Mouse (Mus musculus): ENCODE measurements around the gene Fbxo11. TPM values are rescaled to one million over a fixed set of nuclear protein-coding genes. Genes with fewer than 3 reads are reported as not detected.
"Not testable (repeated sequence)": the region's sequence is repeated elsewhere in the genome, so short reads cannot be mapped to it uniquely, and the experiment has no call there.

Fbxo11 gene
- polyA plus RNA-seq, 1 experiment from 2014 or later = 15.3 TPM

DNA sequence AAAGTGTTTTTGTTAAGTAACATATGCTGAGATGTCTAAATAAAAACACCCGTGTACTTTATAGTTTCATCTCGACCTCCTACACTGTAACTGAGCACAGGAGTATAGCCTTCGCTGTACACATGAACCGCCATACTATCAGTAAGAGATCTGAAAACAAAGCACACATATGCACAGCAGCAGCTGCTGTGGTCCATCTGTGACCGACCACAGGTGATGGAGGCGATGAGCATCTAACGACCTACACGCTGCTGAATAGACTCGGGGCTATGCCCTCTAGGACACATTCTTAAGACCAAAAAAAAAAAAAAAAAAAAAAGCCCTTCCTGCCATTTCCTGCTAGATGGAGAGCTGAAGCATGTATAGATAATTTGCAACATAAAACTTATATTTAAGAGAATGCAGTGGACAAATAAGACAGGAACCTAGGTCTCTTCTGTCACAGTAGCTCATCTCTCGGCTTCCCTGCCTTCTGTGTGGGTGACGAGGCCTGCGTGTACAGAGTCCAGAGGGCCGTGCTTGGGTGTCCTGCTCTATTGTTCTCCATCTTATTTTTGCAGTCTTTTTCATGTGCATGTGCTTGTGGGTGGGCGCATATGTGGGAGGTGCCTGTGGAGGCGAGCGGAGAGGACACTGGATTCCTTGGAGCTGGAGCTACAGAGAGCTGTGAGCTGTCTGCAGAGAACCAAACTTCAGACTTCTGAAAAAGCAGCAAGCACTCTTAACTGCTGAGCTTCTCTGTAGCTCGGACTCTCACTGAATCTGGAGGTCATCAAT is 35.7 kb downstream of the Fbxo11 start:
- Histone ChIP-seq H3K4me3 (no peak overlapping the region), H3K4me1 (peaks cover 4% of the 10 kb centered on the region; the same call in 1 of the 2 replicates), H3K27me3 (ENCODE audit: poor library complexity, severe bottlenecking) (no peaks in the 10 kb centered on the region), H3K27ac (no peak overlapping the region), H3K36me3 (replicated peaks) (peaks cover 3% of the 10 kb centered on the region; the same call in 1 of the 2 replicates), H3K9me3 (no peaks in the 10 kb centered on the region)
- 91% methylated on average over 17 of the region's 17 CpGs for WGBS
- no peak for DNase-seq (ENCODE audit: extremely low spot score, low spot score)

DNA sequence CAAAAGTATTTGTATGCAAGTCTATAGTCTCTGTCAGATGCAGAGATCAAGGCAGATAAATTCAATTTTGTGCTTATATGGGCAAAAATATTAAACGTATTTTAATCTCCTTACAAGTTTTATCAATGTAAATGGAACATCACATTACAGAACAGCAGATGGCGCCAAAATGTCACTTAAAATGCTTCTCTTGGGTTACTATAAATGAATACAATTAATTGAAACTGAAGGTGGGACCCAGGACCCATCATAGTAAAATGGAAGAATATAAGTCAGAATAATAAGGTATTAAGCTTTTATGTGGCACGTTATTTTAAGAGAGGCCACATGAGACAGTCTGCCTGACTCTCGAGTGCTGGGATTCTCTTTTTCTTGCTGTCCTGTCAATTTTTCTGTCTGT is 39.9 kb downstream of the Fbxo11 start:
- H3K9me3 ChIP-seq = no peaks in the 10 kb centered on the region
- no peaks in the 10 kb centered on the region for H3K27me3 ChIP-seq (ENCODE audit: poor library complexity, severe bottlenecking)
- H3K4me3 ChIP-seq = no peak overlapping the region
- no peaks in the 10 kb centered on the region; the same call in 1 of the 2 replicates for H3K36me3 ChIP-seq (replicated peaks)
- peaks cover 4% of the 10 kb centered on the region; the same call in 1 of the 2 replicates for H3K4me1 ChIP-seq
- 64% methylated on average over 4 of the region's 4 CpGs for WGBS
- no peak for DNase-seq (ENCODE audit: extremely low spot score, low spot score)
- H3K27ac ChIP-seq = no peak overlapping the region

DNA sequence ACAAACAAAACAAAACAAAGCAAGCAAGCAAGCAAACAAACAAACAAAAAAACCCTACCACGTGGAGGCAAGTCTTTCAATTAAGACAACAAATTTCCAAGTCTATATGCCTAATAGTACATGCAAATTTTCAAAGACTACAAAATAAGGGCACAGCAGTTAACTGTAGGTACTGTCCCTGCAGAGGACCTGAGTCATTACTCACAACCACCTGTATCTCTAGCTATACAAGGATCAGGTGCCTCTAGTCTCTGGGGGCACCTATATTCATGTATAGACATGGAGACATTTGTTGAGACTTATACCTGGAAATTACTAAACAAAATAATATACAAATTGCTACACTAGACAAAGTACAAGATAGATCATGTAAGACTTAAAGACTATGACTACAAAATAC is 41.2 kb downstream of the Fbxo11 start:
- Histone ChIP-seq H3K27me3 (ENCODE audit: poor library complexity, severe bottlenecking) (no peaks in the 10 kb centered on the region), H3K27ac (no peak overlapping the region), H3K4me1 (no peaks in the 10 kb centered on the region), H3K9me3 (no peaks in the 10 kb centered on the region), H3K4me3 (no peak overlapping the region), H3K36me3 (replicated peaks) (no peaks in the 10 kb centered on the region)
- WGBS = 94% methylated on average over 1 of the region's 1 CpGs
- DNase-seq (ENCODE audit: extremely low spot score, low spot score) = no peak

DNA sequence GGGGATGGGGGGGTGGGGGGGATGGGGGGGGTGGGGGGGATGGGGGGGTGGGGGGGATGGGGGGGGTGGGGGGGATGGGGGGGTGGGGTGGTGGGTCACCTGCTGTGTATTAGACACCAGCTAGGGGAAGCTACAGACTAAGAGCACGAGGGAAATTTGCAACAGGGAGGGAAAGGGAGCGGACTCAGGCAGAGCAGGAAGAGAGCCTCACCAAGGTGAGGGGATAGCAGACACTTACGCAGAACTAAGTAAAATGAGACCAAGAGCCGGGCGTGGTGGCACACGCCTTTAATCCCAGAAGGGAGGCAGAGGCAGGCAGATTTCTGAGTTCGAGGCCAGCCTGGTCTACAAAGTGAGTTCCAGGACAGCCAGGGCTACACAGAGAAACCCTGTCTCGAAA is 49.1 kb downstream of the Fbxo11 start:
- not testable (repeated sequence) for H3K4me1 ChIP-seq; H3K4me3 ChIP-seq; H3K9me3 ChIP-seq; DNase-seq (ENCODE audit: extremely low spot score, low spot score); H3K27ac ChIP-seq; H3K27me3 ChIP-seq (ENCODE audit: poor library complexity, severe bottlenecking)
- peaks cover 48% of the 10 kb centered on the region for H3K36me3 ChIP-seq (replicated peaks)
- 94% methylated on average over 8 of the region's 8 CpGs for WGBS

DNA sequence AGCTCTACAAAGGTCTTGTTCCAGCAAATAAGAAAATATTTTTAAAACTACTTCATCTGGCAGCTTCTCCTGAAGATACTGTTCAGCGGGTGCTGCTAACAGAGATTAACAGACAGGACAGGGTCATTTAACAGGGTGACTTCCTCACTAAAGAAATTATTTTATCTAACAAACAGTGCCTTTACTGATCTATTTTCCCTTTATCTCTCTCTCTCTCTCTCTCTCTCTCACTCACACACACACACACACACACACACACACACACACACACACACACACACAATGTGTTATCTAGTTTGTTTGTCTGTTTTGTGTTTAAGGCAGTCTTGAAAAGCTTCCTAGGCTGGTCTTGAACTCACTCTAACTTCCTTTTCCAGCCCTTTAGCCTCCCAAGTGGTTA is 50.6 kb downstream of the Fbxo11 start:
- WGBS = 88% methylated on average over 1 of the region's 1 CpGs
- H3K27me3 ChIP-seq (ENCODE audit: poor library complexity, severe bottlenecking) = no peaks in the 10 kb centered on the region
- DNase-seq (ENCODE audit: extremely low spot score, low spot score) = no peak
- H3K9me3 ChIP-seq = no peaks in the 10 kb centered on the region
- H3K4me1 ChIP-seq = no peaks in the 10 kb centered on the region
- no peak overlapping the region for H3K4me3 ChIP-seq
- no peak overlapping the region for H3K27ac ChIP-seq
- peaks cover 63% of the 10 kb centered on the region for H3K36me3 ChIP-seq (replicated peaks)

DNA sequence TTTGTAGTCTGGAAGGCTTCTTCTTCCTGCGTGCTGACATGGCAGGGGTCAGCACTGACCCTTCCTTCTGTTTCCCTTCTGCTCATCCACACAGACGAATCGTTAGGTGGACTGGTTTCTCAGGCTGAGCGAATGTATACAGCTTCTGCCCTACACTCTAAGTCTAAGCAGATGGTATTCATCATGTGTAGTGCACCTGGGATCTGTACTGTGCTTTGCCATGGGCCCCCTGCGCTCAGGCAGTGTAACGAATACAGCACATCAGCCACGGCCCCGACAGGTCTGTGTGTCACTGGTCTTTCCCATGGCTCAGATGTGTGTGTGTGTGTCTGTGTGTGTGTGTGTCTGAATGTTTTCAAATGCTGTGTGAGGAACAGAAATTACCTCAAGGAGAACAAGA is 58.1 kb downstream of the Fbxo11 start:
- H3K9me3 ChIP-seq = no peaks in the 10 kb centered on the region
- H3K4me1 ChIP-seq = no peaks in the 10 kb centered on the region
- peaks cover 96% of the 10 kb centered on the region for H3K36me3 ChIP-seq (replicated peaks)
- no peak overlapping the region for H3K27ac ChIP-seq
- no peaks in the 10 kb centered on the region for H3K27me3 ChIP-seq (ENCODE audit: poor library complexity, severe bottlenecking)
- WGBS = 94% methylated on average over 8 of the region's 8 CpGs
- no peak overlapping the region for H3K4me3 ChIP-seq
- DNase-seq (ENCODE audit: extremely low spot score, low spot score) = no peak

DNA sequence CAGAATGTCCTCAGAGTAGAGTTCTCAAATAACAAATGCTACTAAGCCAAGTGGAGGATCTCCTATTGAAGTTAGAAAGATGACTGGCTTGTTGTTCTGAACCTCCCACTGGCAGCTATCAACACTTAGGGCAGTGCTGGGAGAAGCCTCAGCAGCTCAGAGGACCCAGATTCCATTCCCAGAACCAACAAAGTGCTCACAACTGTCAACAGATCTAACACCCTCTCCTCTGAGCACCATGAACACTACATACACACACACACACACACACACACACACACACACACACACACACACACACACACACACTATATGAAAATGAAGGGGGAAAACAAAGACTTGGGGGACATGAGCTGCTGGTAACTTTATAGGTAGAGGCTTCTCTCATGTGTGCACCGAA is 60.2 kb downstream of the Fbxo11 start:
- no peaks in the 10 kb centered on the region for H3K27me3 ChIP-seq (ENCODE audit: poor library complexity, severe bottlenecking)
- DNase-seq (ENCODE audit: extremely low spot score, low spot score) = no peak
- H3K9me3 ChIP-seq = no peaks in the 10 kb centered on the region
- H3K27ac ChIP-seq = no peak overlapping the region
- no peaks in the 10 kb centered on the region for H3K4me1 ChIP-seq
- H3K4me3 ChIP-seq = no peak overlapping the region
- WGBS = 96% methylated on average over 1 of the region's 1 CpGs
- peaks cover 96% of the 10 kb centered on the region for H3K36me3 ChIP-seq (replicated peaks)

DNA sequence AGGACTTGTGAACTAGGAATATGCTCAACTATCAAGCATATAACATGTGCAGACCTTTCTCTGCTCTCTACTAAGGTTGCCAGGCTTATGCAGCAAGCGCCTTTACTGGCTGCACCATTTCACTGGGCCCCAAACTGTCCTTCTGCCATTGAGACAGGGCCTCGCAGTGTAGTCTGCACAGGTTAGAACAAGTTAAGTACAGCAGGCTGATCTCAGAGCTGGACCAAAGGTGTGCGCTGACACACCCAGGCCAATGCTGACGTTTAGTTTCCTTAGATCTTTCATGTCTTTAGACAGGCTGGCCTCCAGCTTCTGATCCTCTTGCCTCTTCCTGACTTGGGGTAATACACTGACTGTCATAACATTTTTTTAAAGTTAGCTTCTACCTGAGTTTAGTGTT is 67.3 kb downstream of the Fbxo11 start:
- Histone ChIP-seq H3K9me3 (no peaks in the 10 kb centered on the region), H3K4me3 (no peak overlapping the region), H3K36me3 (replicated peaks) (peaks cover 99% of the 10 kb centered on the region), H3K27ac (no peak overlapping the region), H3K27me3 (ENCODE audit: poor library complexity, severe bottlenecking) (no peaks in the 10 kb centered on the region), H3K4me1 (no peaks in the 10 kb centered on the region)
- WGBS = 96% methylated on average over 4 of the region's 4 CpGs
- DNase-seq (ENCODE audit: extremely low spot score, low spot score) = no peak

DNA sequence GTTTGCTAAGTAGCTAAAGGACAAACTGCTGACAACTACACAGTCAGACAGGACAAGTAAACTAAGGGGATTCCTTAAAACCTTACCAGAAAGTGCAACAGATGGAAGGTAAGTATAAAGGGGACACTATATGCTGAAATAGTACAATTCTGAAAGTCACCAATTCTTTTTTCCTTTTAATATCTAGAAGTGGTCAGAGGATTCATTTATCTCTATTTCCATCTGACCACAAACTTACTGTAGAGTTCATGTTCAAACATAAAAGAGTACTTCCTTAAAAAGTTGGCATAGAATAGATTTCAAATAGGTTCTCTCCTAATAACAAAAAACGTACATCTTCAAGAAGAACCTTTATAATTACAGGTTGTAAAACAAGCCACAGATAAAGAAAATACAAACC is 71.8 kb downstream of the Fbxo11 start:
- 82% methylated on average over 1 of the region's 1 CpGs for WGBS
- Histone ChIP-seq H3K9me3 (no peaks in the 10 kb centered on the region), H3K36me3 (replicated peaks) (peaks cover 100% of the 10 kb centered on the region), H3K4me3 (no peak overlapping the region), H3K4me1 (no peaks in the 10 kb centered on the region), H3K27ac (no peak overlapping the region), H3K27me3 (ENCODE audit: poor library complexity, severe bottlenecking) (no peaks in the 10 kb centered on the region)
- DNase-seq (ENCODE audit: extremely low spot score, low spot score) = no peak

DNA sequence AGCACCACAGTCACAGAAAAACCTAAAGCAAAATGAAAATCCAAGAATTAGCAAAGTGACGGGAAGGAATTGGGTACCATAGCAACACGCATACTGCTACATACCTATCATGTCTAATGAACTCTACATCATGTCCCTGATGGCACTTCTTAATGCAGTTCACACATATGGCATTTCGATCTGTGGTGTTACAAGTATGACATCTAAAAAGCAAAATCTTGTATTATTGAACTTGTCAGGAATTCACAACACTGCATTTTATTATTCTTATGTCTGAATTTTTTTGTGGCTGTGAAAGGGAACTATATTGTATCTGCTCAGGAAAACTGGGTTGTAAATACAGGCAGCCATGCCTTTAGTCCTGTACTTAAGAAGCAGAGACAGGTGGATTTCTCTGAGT is 72.9 kb downstream of the Fbxo11 start:
- 95% methylated on average over 3 of the region's 3 CpGs for WGBS
- Histone ChIP-seq H3K27ac (no peak overlapping the region), H3K27me3 (ENCODE audit: poor library complexity, severe bottlenecking) (no peaks in the 10 kb centered on the region), H3K9me3 (no peaks in the 10 kb centered on the region), H3K36me3 (replicated peaks) (peaks cover 100% of the 10 kb centered on the region), H3K4me1 (no peaks in the 10 kb centered on the region), H3K4me3 (no peak overlapping the region)
- DNase-seq (ENCODE audit: extremely low spot score, low spot score) = no peak

DNA sequence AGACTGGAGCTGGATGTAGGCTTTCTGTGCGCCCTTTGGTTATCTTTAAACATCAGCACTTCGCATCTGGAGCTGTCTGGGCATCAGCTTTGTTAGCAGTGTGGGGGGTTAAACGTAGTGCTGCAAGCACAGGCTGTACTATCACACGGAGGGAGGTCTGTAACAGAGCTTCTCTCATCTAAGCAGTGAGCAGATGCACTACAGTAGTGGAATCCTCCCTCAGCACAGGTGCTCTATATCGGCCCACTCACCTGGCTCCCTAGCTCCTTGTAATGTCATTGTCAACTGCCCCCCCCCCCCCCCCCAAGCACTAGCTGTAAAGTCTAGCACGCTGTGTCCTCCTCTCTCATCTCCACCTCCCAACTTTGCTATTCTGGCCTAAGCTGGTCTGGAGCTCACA is 77.6 kb downstream of the Fbxo11 start:
- peaks cover 100% of the 10 kb centered on the region for H3K36me3 ChIP-seq (replicated peaks)
- H3K4me1 ChIP-seq = no peaks in the 10 kb centered on the region
- DNase-seq (ENCODE audit: extremely low spot score, low spot score) = no peak
- no peaks in the 10 kb centered on the region for H3K27me3 ChIP-seq (ENCODE audit: poor library complexity, severe bottlenecking)
- H3K27ac ChIP-seq = no peak overlapping the region
- H3K9me3 ChIP-seq = no peaks in the 10 kb centered on the region
- H3K4me3 ChIP-seq = no peak overlapping the region
- WGBS = 81% methylated on average over 6 of the region's 6 CpGs

DNA sequence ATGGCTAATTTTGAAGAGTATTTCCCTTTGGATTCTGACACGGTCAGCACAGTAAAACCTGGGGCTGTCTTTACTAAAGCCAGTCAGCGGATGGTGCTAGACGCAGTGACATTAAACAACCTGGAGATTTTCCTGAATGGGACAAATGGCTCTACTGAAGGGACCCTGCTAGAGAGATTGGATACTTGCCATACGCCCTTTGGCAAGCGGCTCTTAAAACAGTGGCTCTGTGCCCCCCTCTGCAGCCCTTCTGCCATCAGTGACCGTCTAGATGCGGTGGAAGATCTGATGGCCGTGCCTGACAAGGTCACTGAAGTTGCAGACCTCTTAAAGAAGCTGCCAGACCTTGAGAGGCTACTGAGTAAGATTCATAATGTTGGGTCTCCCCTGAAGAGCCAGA is 79.2 kb downstream of the Fbxo11 start:
- peaks cover 99% of the 10 kb centered on the region for H3K36me3 ChIP-seq (replicated peaks)
- DNase-seq (ENCODE audit: extremely low spot score, low spot score) = no peak
- WGBS = 91% methylated on average over 8 of the region's 8 CpGs

DNA sequence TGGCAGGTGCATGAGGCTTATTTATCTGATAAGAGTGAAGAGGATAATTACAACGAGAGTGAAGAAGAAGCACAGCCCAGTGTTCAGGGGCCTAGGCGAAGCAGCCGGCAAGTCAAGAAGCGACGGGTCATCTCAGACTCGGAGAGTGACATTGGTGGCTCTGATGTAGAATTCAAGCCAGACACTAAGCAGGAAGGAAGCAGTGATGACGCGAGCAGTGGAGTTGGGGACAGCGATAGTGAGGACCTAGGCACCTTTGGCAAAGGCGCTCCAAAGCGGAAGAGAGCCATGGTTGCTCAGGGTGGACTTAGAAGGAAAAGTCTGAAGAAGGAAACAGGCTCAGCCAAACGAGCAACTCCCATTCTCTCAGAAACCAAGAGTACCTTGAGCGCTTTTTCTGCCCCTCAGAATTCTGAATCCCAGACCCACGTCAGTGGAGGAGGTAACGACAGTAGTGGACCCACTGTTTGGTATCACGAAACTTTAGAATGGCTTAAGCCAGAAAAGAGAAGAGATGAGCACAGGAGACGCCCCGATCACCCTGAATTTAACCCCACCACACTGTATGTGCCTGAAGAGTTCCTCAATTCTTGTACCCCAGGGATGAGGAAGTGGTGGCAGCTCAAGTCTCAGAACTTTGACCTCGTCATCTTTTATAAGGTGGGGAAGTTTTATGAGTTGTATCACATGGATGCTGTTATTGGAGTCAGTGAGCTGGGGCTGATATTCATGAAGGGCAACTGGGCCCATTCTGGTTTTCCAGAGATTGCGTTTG is 80.5 kb downstream of the Fbxo11 start:
- H3K9me3 ChIP-seq = no peaks in the 10 kb centered on the region
- H3K4me3 ChIP-seq = no peak overlapping the region
- no peaks in the 10 kb centered on the region for H3K4me1 ChIP-seq
- no peak overlapping the region for H3K27ac ChIP-seq
- DNase-seq (ENCODE audit: extremely low spot score, low spot score) = no peak
- no peaks in the 10 kb centered on the region for H3K27me3 ChIP-seq (ENCODE audit: poor library complexity, severe bottlenecking)
- WGBS = 94% methylated on average over 20 of the region's 20 CpGs
- peaks cover 99% of the 10 kb centered on the region for H3K36me3 ChIP-seq (replicated peaks)

More for the DNA sequence above, 79.2 kb downstream of the Fbxo11 start:
- H3K27me3 ChIP-seq (ENCODE audit: poor library complexity, severe bottlenecking) = no peaks in the 10 kb centered on the region
- no peaks in the 10 kb centered on the region for H3K4me1 ChIP-seq
- H3K4me3 ChIP-seq = no peak overlapping the region
- H3K27ac ChIP-seq = no peak overlapping the region
- no peaks in the 10 kb centered on the region for H3K9me3 ChIP-seq

Measured in forebrain, embryonic 10.5 days (tissue).